Mouse (Mus musculus) embryonic facial prominence, embryonic 12.5 days (tissue): ENCODE measurements around the gene 1700031F05Rik. TPM values are rescaled to one million over a fixed set of nuclear protein-coding genes. Genes with fewer than 3 reads are reported as not detected.
"Not testable (repeated sequence)": the region's sequence is repeated elsewhere in the genome, so short reads cannot be mapped to it uniquely, and the experiment has no call there.

ENCODE experiments used
- ATAC-seq: fragments of 200-750 bp; cut with Nextera tagmentation; 2 replicates; pipeline ENCODE4 v1.8.0; 2017; ENCODE audit not compliant: insufficient number of reproducible peaks, insufficient read depth, low FRiP score, low TSS enrichment
- H3K27ac ChIP-seq: fragments of 300-500 bp; sonication (generic); 2 replicates; pipeline ENCODE4 v1.5.1; 2016; ENCODE audit warnings: mild to moderate bottlenecking
- H3K27me3 ChIP-seq: fragments of 300-500 bp; sonication (generic); 2 replicates; pipeline ENCODE4 v1.6.1; 2016; ENCODE audit warnings: mild to moderate bottlenecking, moderate library complexity
- H3K36me3 ChIP-seq: fragments of 300-500 bp; sonication (generic); 2 replicates; pipeline ENCODE4 v1.6.1; 2016; ENCODE audit warnings: mild to moderate bottlenecking
- H3K4me1 ChIP-seq: fragments of 300-500 bp; sonication (generic); 2 replicates; pipeline ENCODE4 v1.6.1; 2016
- H3K4me2 ChIP-seq: fragments of 300-500 bp; sonication (generic); replicated peaks from 2 replicates; pipeline ENCODE4 v1.6.1; 2016; ENCODE audit warnings: mild to moderate bottlenecking, moderate library complexity
- H3K4me3 ChIP-seq: fragments of 300-500 bp; sonication (generic); 2 replicates; pipeline ENCODE4 v1.5.1; 2016; ENCODE audit warnings: mild to moderate bottlenecking
- H3K9ac ChIP-seq: fragments of 300-500 bp; sonication (generic); 2 replicates; pipeline ENCODE4 v1.6.1; 2016; ENCODE audit warnings: mild to moderate bottlenecking, moderate library complexity
- H3K9me3 ChIP-seq: fragments of 300-500 bp; sonication (generic); 2 replicates; pipeline ENCODE4 v1.6.1; 2016; ENCODE audit warnings: mild to moderate bottlenecking, moderate library complexity
- WGBS: fragments of 180-500 bp; shearing (Covaris S2); methylation state at CpG from one replicate; pipeline ENCODE4 v1.1.7; 2016; 5-methylcytosine and 5-hydroxymethylcytosine counted together
- polyA plus RNA-seq: library from polyadenylated mRNA; unstranded; fragments of >200 nt; fragmentation: Nextera tagmentation; extraction: Ambion mirVana; gene quantifications from 2 replicates; pipeline ENCODE4 v1.2.1, GENCODE M21; 2016

The 1700031F05Rik gene
- polyA plus RNA-seq: not detected in 2 replicates

GRCm38 (mm10) chrX:102867871-102868270, at the start of gene 1700031F05Rik:
Gene 1700031F05Rik (minus strand): TSS chrX:102867971.
- ATAC-seq: no peak
- Histone ChIP-seq H3K4me2 (no peak within 1 kb of the TSS), H3K4me3 (no peak within 1 kb of the TSS), H3K4me1 (no peaks in the 10 kb centered on the region), H3K27ac (no peak within 1 kb of the TSS), H3K36me3 (no peaks in the 10 kb centered on the region), H3K9me3 (no peaks in the 10 kb centered on the region), H3K9ac (no peak within 1 kb of the TSS), H3K27me3 (no peaks in the 10 kb centered on the region)
- 93% methylated on average over 6 of the region's 6 CpGs for WGBS

- 65% methylated on average over 1 of the region's 1 CpGs for WGBS
- not testable (repeated sequence) for H3K4me1 ChIP-seq, H3K9me3 ChIP-seq, H3K27me3 ChIP-seq, H3K27ac ChIP-seq, H3K36me3 ChIP-seq, H3K4me2 ChIP-seq, H3K4me3 ChIP-seq, ATAC-seq, H3K9ac ChIP-seq
Measured at GRCm38 (mm10) chrX:102914823-102915222, 47.1 kb upstream of the 1700031F05Rik start.

- not testable (repeated sequence) for H3K4me3 ChIP-seq, H3K4me1 ChIP-seq, ATAC-seq, H3K4me2 ChIP-seq, H3K9me3 ChIP-seq, H3K27me3 ChIP-seq, H3K27ac ChIP-seq, H3K9ac ChIP-seq, H3K36me3 ChIP-seq
- WGBS: 81% methylated on average over 7 of the region's 9 CpGs
Measured at GRCm38 (mm10) chrX:102908587-102908986, 40.8 kb upstream of the 1700031F05Rik start, which contains the start of the genes Dmrtc1a and 1700011M02Rik. Gene Dmrtc1a (minus strand): TSS chrX:102908687. Gene 1700011M02Rik (plus strand): TSS chrX:102908905.

GRCm38 (mm10) chrX:102854516-102854915, 13.3 kb downstream of the 1700031F05Rik start, which contains the start of gene Dmrtc1c2:
Gene Dmrtc1c2 (minus strand): TSS chrX:102854616.
- H3K4me2 ChIP-seq, ATAC-seq, H3K36me3 ChIP-seq, H3K4me1 ChIP-seq, H3K27me3 ChIP-seq, H3K27ac ChIP-seq, H3K9ac ChIP-seq, H3K4me3 ChIP-seq, H3K9me3 ChIP-seq: not testable (repeated sequence)
- no CpG with 5 or more reads among the region's 13 CpGs for WGBS

- no peak overlapping the region for H3K9ac ChIP-seq
- WGBS: 57% methylated on average over 4 of the region's 4 CpGs
- H3K4me1 ChIP-seq: no peaks in the 10 kb centered on the region
- H3K27me3 ChIP-seq: no peaks in the 10 kb centered on the region
- no peak overlapping the region for H3K27ac ChIP-seq
- no peak overlapping the region for H3K4me2 ChIP-seq
- no peak for ATAC-seq
- H3K9me3 ChIP-seq: no peaks in the 10 kb centered on the region
- H3K4me3 ChIP-seq: no peak overlapping the region
- no peaks in the 10 kb centered on the region for H3K36me3 ChIP-seq
Measured at GRCm38 (mm10) chrX:102812311-102812710, 55.5 kb downstream of the 1700031F05Rik start.

Other genes with a start within 250 kb of the 1700031F05Rik start
- gene Phka1, start 223.7 kb downstream of the 1700031F05Rik start, polyA plus RNA-seq: 13.1 and 13.8 TPM in 2 replicates
- not detected in 2 replicates for gene Gm3880, start 181.0 kb downstream of the 1700031F05Rik start, polyA plus RNA-seq
- not detected in 2 replicates for gene Gm9112, start 160.3 kb downstream of the 1700031F05Rik start, polyA plus RNA-seq
- not detected in 2 replicates for gene Dmrtc1b, start 160.1 kb downstream of the 1700031F05Rik start, polyA plus RNA-seq
- not detected in 2 replicates for gene Dmrtc1c1, start 65.0 kb downstream of the 1700031F05Rik start, polyA plus RNA-seq
- not detected in 2 replicates for gene Dmrtc1c2, start 13.4 kb downstream of the 1700031F05Rik start, polyA plus RNA-seq
- gene Dmrtc1a, start 40.7 kb upstream of the 1700031F05Rik start, polyA plus RNA-seq: 0.90 and 0.96 TPM in 2 replicates
- not detected in 2 replicates for gene 1700011M02Rik, start 40.9 kb upstream of the 1700031F05Rik start, polyA plus RNA-seq
- gene 1700018G05Rik, start 60.4 kb upstream of the 1700031F05Rik start, polyA plus RNA-seq: not detected in 2 replicates